Mouse (Mus musculus): ENCODE measurements around the gene Sbds. TPM values are rescaled to one million over a fixed set of nuclear protein-coding genes. Genes with fewer than 3 reads are reported as not detected.

Sbds gene
- polyA plus RNA-seq, 1 experiment from 2014 or later, result 64.3 TPM

DNA sequence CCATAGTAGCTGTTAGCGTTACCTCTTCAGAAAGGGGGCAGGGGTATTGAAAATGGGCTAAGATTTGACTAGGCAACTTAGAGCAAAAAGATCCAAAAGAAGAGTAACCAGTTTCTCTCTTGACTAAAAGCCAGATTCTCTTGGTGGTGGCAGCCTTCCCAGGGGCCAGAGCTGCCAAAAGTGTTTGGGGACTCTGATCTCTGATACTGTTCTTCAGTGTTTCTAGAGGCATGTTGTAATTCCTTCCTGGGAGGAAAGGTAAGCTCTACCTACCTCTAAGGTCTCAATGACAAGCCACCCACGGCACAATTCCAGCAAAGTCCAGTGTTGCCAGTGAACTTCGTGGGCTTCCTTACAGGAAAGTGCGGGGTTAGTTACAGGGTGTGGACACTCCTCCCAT lies 37.9 kb downstream of the Sbds start:
- no peaks in the 10 kb centered on the region for H3K27me3 ChIP-seq
- ATAC-seq (ENCODE audit: low FRiP score, low read depth), result no peak
- H3K9me3 ChIP-seq, result peaks cover 5% of the 10 kb centered on the region; the same call in 1 of the 2 replicates
- no peak overlapping the region for H3K27ac ChIP-seq
- H3K36me3 ChIP-seq, result peaks cover 20% of the 10 kb centered on the region
- WGBS, result 89% methylated on average over 4 of the region's 4 CpGs
- H3K4me1 ChIP-seq, result peaks cover 6% of the 10 kb centered on the region
- no peak overlapping the region for H3K9ac ChIP-seq
- H3K4me2 ChIP-seq (replicated peaks), result no peak overlapping the region
- no peak overlapping the region for H3K4me3 ChIP-seq

DNA sequence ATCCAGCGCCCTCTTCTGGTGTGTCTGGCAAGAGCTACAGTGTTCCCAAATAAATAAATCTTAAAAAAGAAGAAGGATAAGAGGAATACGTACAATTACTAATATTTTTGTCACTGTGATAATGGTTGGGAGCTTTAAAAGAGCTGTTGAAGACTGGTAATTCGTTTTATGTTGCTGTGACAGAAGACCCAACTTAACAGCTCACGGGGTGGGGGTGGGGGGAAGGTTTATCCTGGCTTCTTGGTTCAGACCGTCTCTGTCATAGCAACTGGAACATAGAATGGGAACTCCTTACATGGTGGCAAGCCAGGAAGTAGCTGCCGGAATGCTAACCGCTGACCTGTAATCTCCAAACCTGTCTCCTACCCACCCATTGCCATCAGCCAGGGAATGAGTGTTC lies 38.5 kb downstream of the Sbds start, which contains the start of gene Tmem248:
Tmem248 (plus strand) TSS at position 301 of the 400 bp plus-strand sequence.
- 81% methylated on average over 7 of the region's 7 CpGs for WGBS
- no peaks in the 10 kb centered on the region for H3K27me3 ChIP-seq
- H3K4me3 ChIP-seq, result no peak within 1 kb of the TSS
- peaks cover 26% of the 10 kb centered on the region for H3K36me3 ChIP-seq
- H3K27ac ChIP-seq, result no peak within 1 kb of the TSS
- ATAC-seq (ENCODE audit: low FRiP score, low read depth), result no peak
- H3K4me2 ChIP-seq (replicated peaks), result no peak within 1 kb of the TSS
- H3K9me3 ChIP-seq, result peaks cover 5% of the 10 kb centered on the region; the same call in 1 of the 2 replicates
- H3K4me1 ChIP-seq, result peaks cover 6% of the 10 kb centered on the region
- H3K9ac ChIP-seq, result no peak within 1 kb of the TSS

DNA sequence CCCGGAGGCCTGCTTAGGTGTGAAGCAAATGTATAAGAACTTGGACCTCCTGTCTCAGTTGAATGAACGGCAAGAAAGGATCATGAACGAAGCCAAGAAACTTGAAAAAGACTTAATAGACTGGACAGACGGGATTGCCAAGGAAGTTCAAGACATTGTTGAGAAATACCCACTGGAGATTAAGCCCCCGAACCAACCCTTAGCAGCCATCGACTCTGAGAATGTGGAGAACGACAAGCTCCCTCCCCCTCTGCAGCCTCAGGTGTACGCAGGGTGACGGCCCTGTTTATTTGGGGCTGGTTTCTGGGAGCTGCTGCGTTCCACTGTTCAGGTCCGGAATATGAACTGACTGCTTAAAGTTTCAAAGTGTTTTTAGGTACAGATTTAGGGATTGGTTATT lies 42.4 kb downstream of the Sbds start:
- Histone ChIP-seq H3K4me1 (no peaks in the 10 kb centered on the region), H3K36me3 (peaks cover 62% of the 10 kb centered on the region), H3K27me3 (no peaks in the 10 kb centered on the region), H3K4me2 (replicated peaks) (no peak overlapping the region), H3K27ac (no peak overlapping the region), H3K9ac (no peak overlapping the region), H3K9me3 (peaks cover 3% of the 10 kb centered on the region; the same call in 1 of the 2 replicates), H3K4me3 (no peak overlapping the region)
- no peak for ATAC-seq (ENCODE audit: low FRiP score, low read depth)
- 91% methylated on average over 11 of the region's 11 CpGs for WGBS

DNA sequence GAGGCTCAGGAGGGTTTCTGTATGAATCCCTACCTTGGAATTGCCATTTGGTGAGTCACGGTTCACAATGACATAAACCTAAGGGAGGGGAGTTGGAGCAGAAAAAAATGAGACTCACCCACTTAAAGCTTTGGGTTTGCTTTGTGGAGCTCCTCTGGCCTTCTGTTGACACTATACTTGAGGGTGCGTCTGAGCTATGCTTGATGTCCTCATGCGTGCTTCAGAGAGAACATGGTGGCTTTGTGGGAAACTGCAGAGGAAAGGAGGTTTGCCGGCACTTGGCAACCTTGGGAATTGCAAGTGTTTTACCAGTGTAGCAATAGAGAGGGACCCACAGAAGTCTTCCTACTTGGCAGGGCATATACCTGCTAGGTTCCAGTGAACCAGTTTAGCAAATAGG lies 48.0 kb downstream of the Sbds start:
- Histone ChIP-seq H3K4me3 (no peak overlapping the region), H3K4me2 (replicated peaks) (no peak overlapping the region), H3K27ac (no peak overlapping the region), H3K4me1 (no peaks in the 10 kb centered on the region), H3K27me3 (no peaks in the 10 kb centered on the region), H3K36me3 (peaks cover 73% of the 10 kb centered on the region), H3K9me3 (no peaks in the 10 kb centered on the region), H3K9ac (no peak overlapping the region)
- 95% methylated on average over 4 of the region's 4 CpGs for WGBS
- ATAC-seq (ENCODE audit: low FRiP score, low read depth), result no peak

DNA sequence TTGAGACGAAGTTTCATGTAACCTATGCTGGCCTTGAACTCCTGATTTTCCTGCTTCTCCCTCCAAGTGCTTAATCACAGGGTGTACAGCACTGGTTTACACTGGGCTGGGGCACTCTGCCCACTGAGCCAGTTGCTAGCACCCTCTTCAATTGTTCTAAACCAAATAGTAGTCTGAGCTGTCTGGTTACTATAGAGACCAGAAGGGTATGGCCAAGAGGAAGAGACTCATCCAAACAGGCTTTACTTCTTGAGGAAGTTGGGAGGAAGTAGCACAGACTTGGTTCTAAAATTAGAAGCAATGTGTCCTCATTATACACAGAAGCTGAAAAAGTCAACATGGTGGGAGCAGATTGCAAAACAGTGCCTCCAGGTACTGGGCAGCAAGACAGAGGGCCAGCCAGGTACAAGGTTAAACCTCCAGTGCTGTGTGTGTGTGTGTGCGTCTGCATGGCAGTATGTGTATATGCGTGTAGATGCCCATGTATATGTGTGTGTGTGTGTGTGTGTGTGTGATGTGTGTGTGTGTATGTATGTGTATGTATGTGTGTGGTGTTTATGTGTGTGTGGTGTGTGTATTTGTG lies 49.8 kb downstream of the Sbds start:
- Histone ChIP-seq H3K27me3 (no peaks in the 10 kb centered on the region), H3K4me3 (no peak overlapping the region), H3K4me2 (replicated peaks) (no peak overlapping the region), H3K27ac (no peak overlapping the region), H3K36me3 (peaks cover 68% of the 10 kb centered on the region), H3K4me1 (no peaks in the 10 kb centered on the region; the same call in 1 of the 2 replicates), H3K9me3 (no peaks in the 10 kb centered on the region), H3K9ac (no peak overlapping the region)
- WGBS, result 94% methylated on average over 3 of the region's 3 CpGs
- no peak for ATAC-seq (ENCODE audit: low FRiP score, low read depth)

DNA sequence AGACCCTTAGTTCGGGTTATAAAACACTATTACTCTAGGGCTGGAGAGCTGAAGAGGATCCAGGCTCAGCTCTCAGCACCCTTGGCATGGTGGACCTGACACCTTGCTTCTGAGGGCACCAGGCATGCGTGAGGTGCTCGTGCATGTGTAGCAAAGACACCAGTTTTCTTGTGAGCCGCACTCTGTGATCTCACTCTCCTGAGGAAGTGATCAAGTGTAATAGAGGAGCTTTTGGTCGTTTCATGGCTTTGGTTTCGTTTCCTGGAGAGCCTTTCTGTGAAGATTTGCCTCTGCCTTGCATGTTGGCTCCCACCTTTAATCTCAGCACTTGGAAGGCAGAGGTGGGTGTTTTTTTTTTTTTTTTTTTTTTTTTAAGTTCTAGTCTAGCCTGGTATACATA lies 50.8 kb downstream of the Sbds start:
- 77% methylated on average over 6 of the region's 6 CpGs for WGBS
- H3K27me3 ChIP-seq, result no peaks in the 10 kb centered on the region
- ATAC-seq (ENCODE audit: low FRiP score, low read depth), result no peak
- no peaks in the 10 kb centered on the region for H3K9me3 ChIP-seq
- H3K4me3 ChIP-seq, result no peak overlapping the region
- no peak overlapping the region for H3K4me2 ChIP-seq (replicated peaks)
- H3K27ac ChIP-seq, result no peak overlapping the region
- peaks cover 65% of the 10 kb centered on the region for H3K36me3 ChIP-seq
- H3K9ac ChIP-seq, result no peak overlapping the region
- no peaks in the 10 kb centered on the region; the same call in 1 of the 2 replicates for H3K4me1 ChIP-seq

DNA sequence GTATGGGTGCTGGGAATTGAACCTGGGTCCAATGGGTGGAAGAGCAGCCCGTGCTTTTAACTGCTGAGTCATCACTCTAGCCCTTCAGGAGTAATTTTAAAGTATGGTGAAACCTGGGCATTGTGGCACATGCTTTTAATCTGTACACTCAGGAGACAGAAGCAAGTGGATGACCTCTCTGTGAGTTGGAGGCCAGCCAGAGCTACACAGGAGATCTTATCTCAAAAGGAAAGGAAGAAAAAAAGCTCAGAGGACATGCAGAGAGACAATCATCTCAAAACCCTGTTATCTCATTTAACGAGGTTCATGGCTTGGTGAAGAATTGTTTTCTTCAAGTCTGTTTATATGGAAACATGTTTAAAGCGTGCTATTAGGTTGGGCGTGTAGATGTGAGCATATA lies 51.4 kb downstream of the Sbds start:
- ATAC-seq (ENCODE audit: low FRiP score, low read depth), result no peak
- H3K4me3 ChIP-seq, result no peak overlapping the region
- H3K4me2 ChIP-seq (replicated peaks), result no peak overlapping the region
- H3K9me3 ChIP-seq, result no peaks in the 10 kb centered on the region
- H3K4me1 ChIP-seq, result no peaks in the 10 kb centered on the region; the same call in 1 of the 2 replicates
- H3K27me3 ChIP-seq, result no peaks in the 10 kb centered on the region
- no peak overlapping the region for H3K27ac ChIP-seq
- H3K9ac ChIP-seq, result no peak overlapping the region
- peaks cover 63% of the 10 kb centered on the region for H3K36me3 ChIP-seq
- 78% methylated on average over 4 of the region's 4 CpGs for WGBS

DNA sequence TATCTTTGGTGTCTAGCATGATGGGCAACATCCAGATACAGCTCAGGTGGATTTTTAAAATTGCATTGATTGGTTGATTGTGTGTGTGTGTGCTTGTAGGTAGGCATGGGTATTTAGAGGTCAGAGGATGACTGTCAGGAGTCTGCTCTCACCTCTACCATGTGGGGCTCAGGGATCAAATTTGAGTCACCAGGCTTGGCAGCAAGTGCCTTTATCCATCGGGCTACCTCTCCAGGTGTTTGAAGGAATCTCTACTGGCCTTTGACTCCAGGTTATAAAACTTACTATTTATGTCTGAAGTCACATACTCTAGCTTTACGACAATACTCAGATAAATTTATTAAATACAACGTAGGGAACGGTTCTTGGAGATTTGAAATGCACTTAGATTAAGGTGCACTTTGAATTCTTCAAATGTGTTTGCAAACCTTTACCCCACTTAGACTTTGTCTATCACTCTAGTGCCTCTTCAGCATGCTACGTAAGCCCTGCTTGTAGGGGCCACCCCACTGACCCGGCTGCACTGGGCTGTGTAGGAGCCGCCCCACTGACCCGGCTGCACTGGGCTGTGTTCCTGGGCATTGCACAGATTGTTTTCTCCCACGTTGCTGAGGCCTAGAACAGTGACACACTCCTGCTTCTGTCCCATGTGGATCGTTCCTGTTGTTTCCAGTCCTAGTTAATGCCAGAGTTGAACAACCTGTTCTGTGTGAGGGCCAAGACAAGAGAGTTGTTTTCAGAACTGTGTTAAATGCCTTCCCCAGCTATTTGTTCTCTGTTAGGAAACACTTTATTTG lies 54.9 kb downstream of the Sbds start:
- Histone ChIP-seq H3K9ac (no peak overlapping the region), H3K4me3 (no peak overlapping the region), H3K4me2 (replicated peaks) (no peak overlapping the region), H3K4me1 (no peaks in the 10 kb centered on the region; the same call in 1 of the 2 replicates), H3K27me3 (no peaks in the 10 kb centered on the region), H3K36me3 (peaks cover 62% of the 10 kb centered on the region), H3K27ac (no peak overlapping the region), H3K9me3 (no peaks in the 10 kb centered on the region)
- no peak for ATAC-seq (ENCODE audit: low FRiP score, low read depth)
- 84% methylated on average over 10 of the region's 10 CpGs for WGBS

DNA sequence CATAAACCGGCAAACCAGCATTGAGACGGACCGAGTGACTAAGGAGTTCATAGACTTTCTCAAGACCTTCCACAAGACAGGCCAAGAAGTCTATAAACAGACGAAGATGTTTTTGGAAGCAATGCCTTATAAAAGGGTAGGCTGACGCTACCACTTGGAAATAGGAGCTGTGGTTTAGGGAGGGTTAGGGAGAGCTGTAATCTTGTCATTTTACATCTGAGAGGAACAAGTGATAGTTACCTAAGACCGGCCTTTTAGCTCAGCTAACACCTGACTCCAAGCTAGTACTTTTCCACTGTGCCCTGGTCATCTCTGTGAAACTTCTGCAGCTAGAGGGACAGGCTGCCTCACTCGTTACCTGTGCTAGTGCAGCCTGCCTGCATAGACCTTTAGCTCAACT lies 57.3 kb downstream of the Sbds start:
- H3K27ac ChIP-seq, result no peak overlapping the region
- H3K9ac ChIP-seq, result no peak overlapping the region
- WGBS, result 90% methylated on average over 7 of the region's 7 CpGs
- H3K27me3 ChIP-seq, result no peaks in the 10 kb centered on the region
- H3K9me3 ChIP-seq, result no peaks in the 10 kb centered on the region
- H3K4me1 ChIP-seq, result no peaks in the 10 kb centered on the region; the same call in 1 of the 2 replicates
- no peak overlapping the region for H3K4me3 ChIP-seq
- H3K36me3 ChIP-seq, result peaks cover 72% of the 10 kb centered on the region
- no peak for ATAC-seq (ENCODE audit: low FRiP score, low read depth)
- H3K4me2 ChIP-seq (replicated peaks), result no peak overlapping the region

DNA sequence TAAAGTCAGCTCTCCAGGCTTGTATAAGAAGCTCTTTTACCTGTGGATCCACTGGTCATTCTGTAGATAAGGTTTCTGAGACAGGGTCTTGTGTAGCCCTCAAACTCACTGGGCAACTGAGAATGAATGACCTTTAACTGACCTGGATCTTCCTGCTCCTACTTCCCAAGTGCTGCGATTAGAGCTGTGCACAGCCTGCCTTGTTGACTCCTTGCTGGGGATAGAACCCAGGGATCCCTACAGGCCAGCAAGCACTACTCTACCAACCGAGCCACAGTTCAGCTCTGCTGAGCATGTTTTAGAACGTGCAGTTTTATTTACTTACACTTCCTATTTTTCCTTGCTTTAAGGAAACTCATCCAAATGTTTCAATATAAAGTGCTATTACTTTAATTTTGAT lies 57.9 kb downstream of the Sbds start:
- H3K4me2 ChIP-seq (replicated peaks), result no peak overlapping the region
- no peaks in the 10 kb centered on the region for H3K9me3 ChIP-seq
- ATAC-seq (ENCODE audit: low FRiP score, low read depth), result no peak
- H3K36me3 ChIP-seq, result peaks cover 73% of the 10 kb centered on the region
- no peaks in the 10 kb centered on the region for H3K27me3 ChIP-seq
- no peaks in the 10 kb centered on the region; the same call in 1 of the 2 replicates for H3K4me1 ChIP-seq
- no peak overlapping the region for H3K4me3 ChIP-seq
- H3K27ac ChIP-seq, result no peak overlapping the region
- no peak overlapping the region for H3K9ac ChIP-seq
- WGBS, result 89% methylated on average over 3 of the region's 3 CpGs

DNA sequence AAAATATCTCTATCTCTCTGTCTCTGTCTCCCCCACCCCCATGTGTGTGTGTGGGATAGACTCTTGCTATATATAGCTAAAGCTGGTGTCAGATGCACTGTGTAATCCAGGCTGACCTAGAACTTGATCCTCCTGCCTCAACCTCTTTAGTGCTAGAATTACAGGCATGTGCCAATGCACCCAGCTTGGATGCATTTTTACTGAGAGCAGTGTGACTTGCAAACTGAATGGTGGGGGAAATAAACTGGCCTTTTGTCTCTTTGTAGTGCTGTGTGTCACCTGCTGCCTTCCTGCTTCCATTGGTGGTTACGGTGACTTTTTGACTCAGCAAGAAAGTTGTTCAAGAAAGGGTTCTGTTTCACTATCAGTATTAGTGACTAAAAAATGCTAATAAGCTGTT lies 59.0 kb downstream of the Sbds start:
- no peaks in the 10 kb centered on the region for H3K27me3 ChIP-seq
- no peaks in the 10 kb centered on the region; the same call in 1 of the 2 replicates for H3K4me1 ChIP-seq
- H3K4me2 ChIP-seq (replicated peaks), result no peak overlapping the region
- H3K9me3 ChIP-seq, result no peaks in the 10 kb centered on the region
- 89% methylated on average over 1 of the region's 1 CpGs for WGBS
- no peak overlapping the region for H3K9ac ChIP-seq
- H3K27ac ChIP-seq, result no peak overlapping the region
- H3K36me3 ChIP-seq, result peaks cover 75% of the 10 kb centered on the region
- no peak overlapping the region for H3K4me3 ChIP-seq
- ATAC-seq (ENCODE audit: low FRiP score, low read depth), result no peak
